Mouse (Mus musculus) stomach, postnatal 0 days (tissue): ENCODE data around the gene Map7. TPM values are rescaled to one million over a fixed set of nuclear protein-coding genes. Genes with fewer than 3 reads are reported as not detected.

Experiments used
- ATAC-seq: fragments of 200-750 bp; cut with Nextera tagmentation; 2 replicates; pipeline ENCODE4 v1.8.0; 2017; ENCODE audit not compliant: low FRiP score, low TSS enrichment
- DNase-seq: peaks from one replicate; pipeline ENCODE4 v3.0.0-alpha.2; 2016; ENCODE audit warnings: low spot score
- H3K27ac ChIP-seq: fragments of 300-500 bp; sonication (generic); replicated peaks from 2 replicates; pipeline ENCODE4 v1.5.1; 2014; ENCODE audit warnings: mild to moderate bottlenecking, control low read depth
- H3K27me3 ChIP-seq: fragments of 300-500 bp; sonication (generic); 2 replicates; pipeline ENCODE4 v1.6.1; 2014; ENCODE audit warnings: low read length; ENCODE audit not compliant: control insufficient read depth, insufficient read depth
- H3K36me3 ChIP-seq: fragments of 300-500 bp; sonication (generic); 2 replicates; pipeline ENCODE4 v1.6.1; 2014; ENCODE audit warnings: low read length, mixed read lengths; ENCODE audit not compliant: control insufficient read depth, insufficient read depth
- H3K4me1 ChIP-seq: fragments of 300-500 bp; sonication (generic); replicated peaks from 2 replicates; pipeline ENCODE4 v1.6.1; 2014; ENCODE audit warnings: antibody characterized with exemption; ENCODE audit not compliant: control insufficient read depth, insufficient read depth
- H3K4me2 ChIP-seq: fragments of 300-500 bp; sonication (generic); replicated peaks from 2 replicates; pipeline ENCODE4 v1.6.1; 2014; ENCODE audit warnings: low read depth, mild to moderate bottlenecking, control low read depth, moderate library complexity
- H3K4me3 ChIP-seq: fragments of 300-500 bp; sonication (generic); 2 replicates; pipeline ENCODE4 v1.5.1; 2014; ENCODE audit warnings: low read depth, low read length, control low read depth
- H3K9ac ChIP-seq: fragments of 300-500 bp; sonication (generic); 2 replicates; pipeline ENCODE4 v1.6.1; 2014; ENCODE audit warnings: mild to moderate bottlenecking, low read length, control low read depth, mixed read lengths
- H3K9me3 ChIP-seq: fragments of 300-500 bp; sonication (generic); 2 replicates; pipeline ENCODE4 v1.6.1; 2016; ENCODE audit warnings: low read length; ENCODE audit not compliant: control insufficient read depth
- CTCF ChIP-seq: IDR thresholded peaks from 2 replicates; pipeline ENCODE4 v1.5.1; 2016; ENCODE audit warnings: antibody characterized with exemption, low read depth, mild to moderate bottlenecking, moderate library complexity
- EP300 ChIP-seq: optimal IDR thresholded peaks from 2 replicates; pipeline ENCODE3; 2016; ENCODE audit warnings: antibody characterized with exemption
- WGBS: fragments of 180-500 bp; shearing (Covaris S2); extraction: QIAGEN DNeasy Blood & Tissue Kit; methylation state at CpG from one replicate; pipeline ENCODE4 v1.1.7; 2014; 5-methylcytosine and 5-hydroxymethylcytosine counted together
- polyA plus RNA-seq: library from polyadenylated mRNA; unstranded; fragments of >200 nt; fragmentation: Nextera tagmentation; extraction: Ambion mirVana; gene quantifications from 2 replicates; pipeline ENCODE4 v1.2.1, GENCODE M21; 2015

Map7 gene
- polyA plus RNA-seq, 1 experiment from 2014 or later: 23.0 TPM

- Histone ChIP-seq H3K36me3 (no peaks in the 10 kb centered on the region), H3K27ac (no peak overlapping the region), H3K4me3 (no peak overlapping the region), H3K9ac (no peak overlapping the region), H3K4me2 (no peak overlapping the region), H3K4me1 (no peaks in the 10 kb centered on the region), H3K27me3 (no peaks in the 10 kb centered on the region), H3K9me3 (no peaks in the 10 kb centered on the region)
- WGBS: 81% methylated on average over 11 of the region's 11 CpGs
- no peak for TF ChIP-seq CTCF
- TF ChIP-seq EP300: no peak
- DNase-seq (no peak), ATAC-seq (no peak)
These were observed 96.8 kb downstream of the Map7 start for GRCm38 (mm10) chr10:20245082-20245481.

- no peak overlapping the region for H3K9ac ChIP-seq
- TF ChIP-seq EP300: no peak
- no peak for TF ChIP-seq CTCF
These were observed 100.8 kb downstream of the Map7 start for GRCm38 (mm10) chr10:20249091-20249490.

GRCm38 (mm10) chr10:20255579-20255978 lies 107.3 kb downstream of the Map7 start:
- no peaks in the 10 kb centered on the region for H3K9me3 ChIP-seq
- H3K36me3 ChIP-seq: no peaks in the 10 kb centered on the region
- TF ChIP-seq EP300 (no peak), CTCF (no peak)
- H3K27ac ChIP-seq: no peak overlapping the region
- no peak overlapping the region for H3K4me3 ChIP-seq
- no peaks in the 10 kb centered on the region for H3K4me1 ChIP-seq
- no peak overlapping the region for H3K4me2 ChIP-seq
- no peaks in the 10 kb centered on the region for H3K27me3 ChIP-seq
- DNase-seq: no peak
- no peak for ATAC-seq
- H3K9ac ChIP-seq: no peak overlapping the region
- WGBS: 86% methylated on average over 8 of the region's 8 CpGs

More at GRCm38 (mm10) chr10:20249091-20249490, 100.8 kb downstream of the Map7 start:
- Histone ChIP-seq H3K4me3 (no peak overlapping the region), H3K4me1 (no peaks in the 10 kb centered on the region), H3K36me3 (no peaks in the 10 kb centered on the region), H3K27ac (no peak overlapping the region), H3K27me3 (no peaks in the 10 kb centered on the region), H3K9me3 (no peaks in the 10 kb centered on the region), H3K4me2 (no peak overlapping the region)
- WGBS: 96% methylated on average over 10 of the region's 10 CpGs
- ATAC-seq (no peak), DNase-seq (no peak)

- Histone ChIP-seq H3K27me3 (no peaks in the 10 kb centered on the region), H3K4me1 (no peaks in the 10 kb centered on the region), H3K9ac (no peak overlapping the region), H3K9me3 (no peaks in the 10 kb centered on the region), H3K4me2 (no peak overlapping the region), H3K27ac (no peak overlapping the region), H3K36me3 (no peaks in the 10 kb centered on the region), H3K4me3 (no peak overlapping the region)
- TF ChIP-seq EP300 (no peak), CTCF (no peak)
- DNase-seq: no peak
- no peak for ATAC-seq
- WGBS: 83% methylated on average over 14 of the region's 14 CpGs
These were observed 108.9 kb downstream of the Map7 start for GRCm38 (mm10) chr10:20257054-20257643.

GRCm38 (mm10) chr10:20257721-20258720 lies 109.8 kb downstream of the Map7 start:
- no peak overlapping the region for H3K9ac ChIP-seq
- no peaks in the 10 kb centered on the region for H3K9me3 ChIP-seq
- 79% methylated on average over 15 of the region's 15 CpGs for WGBS
- H3K27me3 ChIP-seq: no peaks in the 10 kb centered on the region
- DNase-seq: no peak
- ATAC-seq: no peak
- H3K4me1 ChIP-seq: no peaks in the 10 kb centered on the region
- no peak overlapping the region for H3K4me3 ChIP-seq
- H3K36me3 ChIP-seq: no peaks in the 10 kb centered on the region
- H3K4me2 ChIP-seq: no peak overlapping the region
- TF ChIP-seq CTCF (no peak), EP300 (no peak)
- no peak overlapping the region for H3K27ac ChIP-seq

GRCm38 (mm10) chr10:20259476-20259875 lies 111.2 kb downstream of the Map7 start:
- ATAC-seq: no peak
- 86% methylated on average over 2 of the region's 2 CpGs for WGBS
- Histone ChIP-seq H3K9me3 (no peaks in the 10 kb centered on the region), H3K4me1 (no peaks in the 10 kb centered on the region), H3K9ac (no peak overlapping the region), H3K27me3 (no peaks in the 10 kb centered on the region), H3K4me3 (no peak overlapping the region), H3K27ac (no peak overlapping the region), H3K36me3 (no peaks in the 10 kb centered on the region), H3K4me2 (no peak overlapping the region)
- DNase-seq: no peak
- TF ChIP-seq CTCF (no peak), EP300 (no peak)
